Mouse (Mus musculus): Measurements from ENCODE around the gene Pyurf. TPM values are rescaled to one million over a fixed set of nuclear protein-coding genes. Genes with fewer than 3 reads are reported as not detected.

Pyurf gene
- 17.1 and 17.8 TPM in 2 replicates for polyA plus RNA-seq (2016; fragmentation: Nextera tagmentation; extraction: Ambion mirVana)

GRCm38 (mm10) chr6:57691467-57692261, at the start of gene Pyurf:
TSS of gene Pyurf (minus strand) at chr6:57692078.
- peak; percentile 92 for DNase-seq (ENCODE audit: low spot score)
- WGBS: under 1% methylated on average over 52 of the region's 52 CpGs
- Histone ChIP-seq H3K9me3 (no peaks in the 10 kb centered on the region), H3K27ac (peak within 1 kb of the TSS; percentile 97), H3K27me3 (ENCODE audit: insufficient read depth, poor library complexity, severe bottlenecking) (no peaks in the 10 kb centered on the region), H3K36me3 (peaks cover 30% of the 10 kb centered on the region), H3K4me3 (peak within 1 kb of the TSS; percentile 75), H3K4me1 (replicated peaks) (peaks cover 10% of the 10 kb centered on the region; the same call in 1 of the 2 replicates)

GRCm38 (mm10) chr6:57721347-57721746, 29.5 kb upstream of the Pyurf start:
- Histone ChIP-seq H3K36me3 (peaks cover 21% of the 10 kb centered on the region), H3K27ac (no peak overlapping the region), H3K4me1 (replicated peaks) (no peaks in the 10 kb centered on the region), H3K4me3 (no peak overlapping the region), H3K9me3 (no peaks in the 10 kb centered on the region), H3K27me3 (ENCODE audit: insufficient read depth, poor library complexity, severe bottlenecking) (no peaks in the 10 kb centered on the region)
- no peak for DNase-seq (ENCODE audit: low spot score)
- 95% methylated on average over 1 of the region's 1 CpGs for WGBS

GRCm38 (mm10) chr6:57711726-57712125, 19.8 kb upstream of the Pyurf start:
- H3K27ac ChIP-seq: no peak overlapping the region
- no peak overlapping the region for H3K4me3 ChIP-seq
- DNase-seq (ENCODE audit: low spot score): no peak
- no peaks in the 10 kb centered on the region for H3K27me3 ChIP-seq (ENCODE audit: insufficient read depth, poor library complexity, severe bottlenecking)
- no peaks in the 10 kb centered on the region for H3K4me1 ChIP-seq (replicated peaks)
- H3K9me3 ChIP-seq: no peaks in the 10 kb centered on the region
- H3K36me3 ChIP-seq: peaks cover 13% of the 10 kb centered on the region
- WGBS: 41% methylated on average over 1 of the region's 1 CpGs

GRCm38 (mm10) chr6:57706721-57707120, 14.8 kb upstream of the Pyurf start:
- no peaks in the 10 kb centered on the region for H3K36me3 ChIP-seq
- H3K4me1 ChIP-seq (replicated peaks): peaks cover 11% of the 10 kb centered on the region
- H3K27me3 ChIP-seq (ENCODE audit: insufficient read depth, poor library complexity, severe bottlenecking): no peaks in the 10 kb centered on the region
- DNase-seq (ENCODE audit: low spot score): no peak
- H3K4me3 ChIP-seq: no peak overlapping the region
- no peak overlapping the region for H3K27ac ChIP-seq
- 91% methylated on average over 1 of the region's 1 CpGs for WGBS
- no peaks in the 10 kb centered on the region for H3K9me3 ChIP-seq

GRCm38 (mm10) chr6:57703703-57704102, 11.8 kb upstream of the Pyurf start:
- no peak for DNase-seq (ENCODE audit: low spot score)
- H3K4me1 ChIP-seq (replicated peaks): peaks cover 19% of the 10 kb centered on the region
- H3K27me3 ChIP-seq (ENCODE audit: insufficient read depth, poor library complexity, severe bottlenecking): no peaks in the 10 kb centered on the region
- H3K9me3 ChIP-seq: no peaks in the 10 kb centered on the region
- 40% methylated on average over 2 of the region's 2 CpGs for WGBS
- peak overlapping the region; percentile 82 for H3K4me3 ChIP-seq
- H3K36me3 ChIP-seq: no peaks in the 10 kb centered on the region
- H3K27ac ChIP-seq: peak overlapping the region; percentile 99

- H3K27me3 ChIP-seq (ENCODE audit: insufficient read depth, poor library complexity, severe bottlenecking): no peaks in the 10 kb centered on the region
- peak overlapping the region; percentile 82 for H3K4me3 ChIP-seq
- peak; percentile 96 for DNase-seq (ENCODE audit: low spot score)
- no peaks in the 10 kb centered on the region for H3K36me3 ChIP-seq
- no peaks in the 10 kb centered on the region for H3K9me3 ChIP-seq
- H3K27ac ChIP-seq: peak overlapping the region; percentile 99
- under 1% methylated on average over 59 of the region's 59 CpGs for WGBS
- peaks cover 19% of the 10 kb centered on the region for H3K4me1 ChIP-seq (replicated peaks)
Observed at GRCm38 (mm10) chr6:57702743-57703499, 11.0 kb upstream of the Pyurf start.

- WGBS: 0% methylated on average over 10 of the region's 10 CpGs
- no peaks in the 10 kb centered on the region for H3K36me3 ChIP-seq
- H3K4me3 ChIP-seq: peak within 1 kb of the TSS; percentile 82
- H3K4me1 ChIP-seq (replicated peaks): peaks cover 19% of the 10 kb centered on the region
- H3K9me3 ChIP-seq: no peaks in the 10 kb centered on the region
- peak within 1 kb of the TSS; percentile 99 for H3K27ac ChIP-seq
- H3K27me3 ChIP-seq (ENCODE audit: insufficient read depth, poor library complexity, severe bottlenecking): no peaks in the 10 kb centered on the region
- DNase-seq (ENCODE audit: low spot score): no peak
Observed at GRCm38 (mm10) chr6:57702376-57702742, 10.5 kb upstream of the Pyurf start, which contains the start of gene Lancl2. TSS of gene Lancl2 (plus strand) at chr6:57702540.

GRCm38 (mm10) chr6:57701686-57702085, 9.8 kb upstream of the Pyurf start:
- peak overlapping the region; percentile 99 for H3K27ac ChIP-seq
- H3K9me3 ChIP-seq: no peaks in the 10 kb centered on the region
- peaks cover 19% of the 10 kb centered on the region for H3K4me1 ChIP-seq (replicated peaks)
- WGBS: 64% methylated on average over 4 of the region's 4 CpGs
- no peaks in the 10 kb centered on the region for H3K36me3 ChIP-seq
- peak overlapping the region; percentile 82 for H3K4me3 ChIP-seq
- H3K27me3 ChIP-seq (ENCODE audit: insufficient read depth, poor library complexity, severe bottlenecking): no peaks in the 10 kb centered on the region
- DNase-seq (ENCODE audit: low spot score): no peak

- Histone ChIP-seq H3K4me1 (replicated peaks) (peaks cover 10% of the 10 kb centered on the region; the same call in 1 of the 2 replicates), H3K27ac (no peak overlapping the region), H3K4me3 (no peak overlapping the region), H3K36me3 (peaks cover 16% of the 10 kb centered on the region), H3K27me3 (ENCODE audit: insufficient read depth, poor library complexity, severe bottlenecking) (no peaks in the 10 kb centered on the region), H3K9me3 (no peaks in the 10 kb centered on the region)
- no peak for DNase-seq (ENCODE audit: low spot score)
- WGBS: 84% methylated on average over 3 of the region's 3 CpGs
Observed at GRCm38 (mm10) chr6:57693116-57693515, 1.2 kb upstream of the Pyurf start.

GRCm38 (mm10) chr6:57684156-57684555, 7.7 kb downstream of the Pyurf start:
- Histone ChIP-seq H3K4me3 (no peak overlapping the region), H3K4me1 (replicated peaks) (no peaks in the 10 kb centered on the region), H3K27me3 (ENCODE audit: insufficient read depth, poor library complexity, severe bottlenecking) (no peaks in the 10 kb centered on the region), H3K9me3 (peaks cover 11% of the 10 kb centered on the region), H3K36me3 (peaks cover 53% of the 10 kb centered on the region), H3K27ac (no peak overlapping the region)
- 92% methylated on average over 1 of the region's 1 CpGs for WGBS
- DNase-seq (ENCODE audit: low spot score): no peak

GRCm38 (mm10) chr6:57661295-57661694, 30.6 kb downstream of the Pyurf start:
- no peak overlapping the region for H3K4me3 ChIP-seq
- 86% methylated on average over 4 of the region's 4 CpGs for WGBS
- no peak overlapping the region for H3K27ac ChIP-seq
- no peak for DNase-seq (ENCODE audit: low spot score)
- no peaks in the 10 kb centered on the region for H3K27me3 ChIP-seq (ENCODE audit: insufficient read depth, poor library complexity, severe bottlenecking)
- no peaks in the 10 kb centered on the region for H3K9me3 ChIP-seq
- H3K36me3 ChIP-seq: no peaks in the 10 kb centered on the region
- H3K4me1 ChIP-seq (replicated peaks): no peaks in the 10 kb centered on the region

GRCm38 (mm10) chr6:57647256-57647655, 44.6 kb downstream of the Pyurf start:
- no peaks in the 10 kb centered on the region for H3K27me3 ChIP-seq (ENCODE audit: insufficient read depth, poor library complexity, severe bottlenecking)
- no peaks in the 10 kb centered on the region for H3K9me3 ChIP-seq
- H3K4me1 ChIP-seq (replicated peaks): no peaks in the 10 kb centered on the region
- H3K27ac ChIP-seq: no peak overlapping the region
- 62% methylated on average over 1 of the region's 1 CpGs for WGBS
- H3K36me3 ChIP-seq: no peaks in the 10 kb centered on the region
- no peak overlapping the region for H3K4me3 ChIP-seq
- DNase-seq (ENCODE audit: low spot score): no peak

GRCm38 (mm10) chr6:57641789-57642188, 50.1 kb downstream of the Pyurf start:
- no peaks in the 10 kb centered on the region for H3K4me1 ChIP-seq (replicated peaks)
- H3K27me3 ChIP-seq (ENCODE audit: insufficient read depth, poor library complexity, severe bottlenecking): no peaks in the 10 kb centered on the region
- 67% methylated on average over 4 of the region's 4 CpGs for WGBS
- no peaks in the 10 kb centered on the region for H3K9me3 ChIP-seq
- H3K4me3 ChIP-seq: no peak overlapping the region
- DNase-seq (ENCODE audit: low spot score): peak; percentile 15
- H3K27ac ChIP-seq: no peak overlapping the region
- no peaks in the 10 kb centered on the region for H3K36me3 ChIP-seq

Measured in hindbrain, embryonic 10.5 days (tissue).